Mouse (Mus musculus) neural tube, embryonic 10.5 days (tissue): ENCODE results near the gene Tomm40l.

Experiments used
- DNase-seq: peaks from one replicate; pipeline ENCODE4 v3.0.0-alpha.2; 2017; ENCODE audit warnings: low spot score; ENCODE audit errors: extremely low spot score

The Tomm40l gene

DNA sequence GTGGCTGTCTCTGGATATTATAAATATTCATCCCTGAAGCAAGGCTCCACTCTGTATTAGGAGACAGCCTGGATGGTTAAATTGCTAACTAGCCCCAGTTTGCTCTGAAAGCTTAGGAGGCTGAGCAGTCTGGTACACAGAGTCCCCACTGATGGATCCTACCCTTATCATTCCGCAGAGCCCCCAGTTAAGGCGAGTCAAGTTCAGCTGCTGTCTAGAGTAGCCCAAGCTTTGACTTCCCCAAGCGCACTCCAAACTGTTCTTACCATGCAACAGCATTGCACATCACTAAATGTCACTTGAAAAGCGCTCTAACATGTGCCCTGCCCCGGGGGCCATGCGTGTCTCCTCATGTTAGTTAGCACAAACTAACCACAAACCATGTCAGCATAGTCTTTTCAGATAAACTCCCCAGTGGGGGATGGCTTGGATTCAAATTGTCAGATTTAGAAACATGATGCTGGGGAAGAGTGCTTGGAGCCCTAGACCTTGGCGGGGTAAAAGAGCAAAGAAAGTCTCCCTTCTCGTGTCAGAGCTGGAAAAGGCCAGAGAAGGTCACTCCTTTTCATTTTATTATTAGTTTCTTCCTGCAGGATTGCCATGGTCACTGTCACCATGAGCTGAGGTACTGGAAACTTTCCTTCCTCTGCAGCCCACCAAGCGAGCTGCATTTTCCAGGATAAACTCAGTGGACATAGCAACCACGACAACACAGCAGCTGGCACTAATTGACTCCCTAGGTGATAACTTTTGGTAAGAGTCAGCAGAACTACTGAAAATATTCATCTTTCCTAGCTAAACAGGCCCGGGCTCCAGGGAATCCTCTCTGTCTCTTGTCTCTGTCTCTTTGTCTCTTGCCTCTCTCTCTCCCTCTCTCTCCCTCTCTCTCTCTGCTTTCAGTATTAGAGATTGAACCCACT is 28.1 kb downstream of the Tomm40l start:
- peak; percentile 37 for DNase-seq

DNA sequence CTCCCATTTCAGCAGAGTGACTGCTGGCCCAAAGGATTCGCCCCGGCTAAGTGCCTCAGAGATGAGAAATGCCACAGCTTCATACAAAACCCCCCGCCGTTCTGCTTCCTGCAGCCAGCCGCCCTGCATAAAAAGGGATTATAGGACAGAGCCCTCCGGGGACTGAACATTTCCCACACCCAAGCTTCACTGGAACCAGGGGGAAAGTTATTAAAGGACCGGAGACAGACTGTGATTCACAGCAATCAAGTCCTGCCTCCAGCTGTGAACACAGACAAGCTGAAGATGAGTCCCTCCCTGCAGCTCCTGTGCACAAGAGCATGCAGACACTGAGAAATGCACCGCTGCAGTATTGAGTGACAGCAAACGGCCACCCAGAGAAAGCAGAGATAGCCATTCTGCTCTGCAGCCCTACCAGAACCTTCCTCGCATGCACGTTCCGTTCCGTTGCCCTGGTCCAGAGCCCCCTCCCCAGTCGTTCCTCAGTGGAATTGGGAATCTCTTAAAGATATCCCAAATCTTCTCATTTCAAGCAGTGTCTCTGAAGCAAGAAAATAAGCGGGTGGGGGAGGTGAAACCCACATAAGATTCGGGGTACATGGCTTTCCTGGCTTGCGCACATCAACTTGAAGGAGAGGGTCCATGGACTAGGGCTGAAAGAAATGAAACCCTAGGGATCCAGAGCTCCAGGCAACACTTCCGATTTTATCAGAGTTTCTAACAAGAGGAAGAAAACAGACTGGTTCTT is 29.0 kb downstream of the Tomm40l start:
- DNase-seq: peak; percentile 52

DNA sequence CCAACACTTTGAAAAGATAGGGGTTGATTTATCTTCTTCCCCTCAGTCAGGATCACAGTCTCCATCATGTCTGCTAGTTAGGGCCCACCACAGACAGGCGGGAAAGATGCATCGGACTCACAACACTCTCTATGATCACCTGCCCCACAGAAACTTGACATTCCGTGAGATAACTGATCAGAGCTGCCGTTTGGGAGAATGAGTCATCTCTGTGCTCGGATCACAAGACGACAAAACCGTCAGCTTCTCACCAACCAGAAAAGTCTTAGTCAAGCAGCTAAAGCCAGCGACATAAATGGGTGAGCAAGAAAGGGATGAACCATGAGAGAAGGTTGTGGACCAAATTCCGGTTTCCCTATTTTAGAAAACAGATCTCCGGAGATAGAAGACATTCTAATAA is 30.0 kb downstream of the Tomm40l start:
- DNase-seq: no peak

DNA sequence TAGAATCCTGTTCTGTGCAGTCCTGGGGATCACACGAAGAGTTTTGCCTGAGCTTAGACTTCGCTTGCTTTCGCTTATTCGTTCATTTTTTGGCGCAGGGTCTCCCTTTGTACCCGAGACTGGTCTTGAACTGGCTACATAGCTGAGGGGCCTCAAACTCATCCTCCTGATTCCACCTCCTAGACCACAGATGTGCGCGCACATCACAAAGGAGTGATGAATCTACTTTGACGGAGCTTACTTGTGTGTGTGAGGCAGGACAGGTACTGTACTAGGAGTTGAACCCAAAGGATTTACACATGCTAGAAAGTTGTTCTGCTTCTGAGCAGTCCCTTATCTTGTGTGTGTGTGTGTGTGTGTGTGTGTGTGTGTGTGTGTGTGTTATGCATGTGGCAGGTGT is 31.5 kb downstream of the Tomm40l start:
- no peak for DNase-seq

DNA sequence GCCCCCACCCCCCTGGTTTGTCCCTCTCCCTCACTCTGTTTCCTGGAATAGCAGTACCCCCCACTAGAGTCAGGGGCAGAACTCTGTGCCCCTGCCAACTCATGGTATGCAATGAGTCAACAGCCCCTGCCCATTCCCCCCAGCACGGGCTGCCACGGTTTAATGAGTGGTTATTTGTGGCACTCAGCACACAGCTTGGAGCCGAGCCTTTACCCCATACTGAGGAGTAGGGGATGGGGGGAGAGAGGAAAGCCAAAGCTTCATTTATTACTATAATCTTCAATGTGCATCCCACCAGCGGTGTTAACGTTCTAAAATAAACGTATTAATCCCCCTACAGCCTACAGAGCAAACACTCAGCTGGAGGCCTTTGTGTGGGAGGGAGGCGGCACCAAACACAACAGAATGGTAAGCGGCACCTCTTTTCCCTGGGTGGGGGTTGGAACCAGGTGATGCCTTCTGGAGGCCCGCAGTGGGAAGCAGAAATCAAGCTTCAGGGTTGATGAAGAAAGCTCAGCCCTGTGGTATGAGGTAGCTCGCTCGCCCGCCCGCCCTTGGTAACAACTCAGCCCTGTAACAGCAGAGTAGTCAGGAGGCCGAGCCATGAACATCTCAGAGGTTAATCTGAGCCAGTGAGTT is 32.7 kb downstream of the Tomm40l start:
- DNase-seq: no peak

DNA sequence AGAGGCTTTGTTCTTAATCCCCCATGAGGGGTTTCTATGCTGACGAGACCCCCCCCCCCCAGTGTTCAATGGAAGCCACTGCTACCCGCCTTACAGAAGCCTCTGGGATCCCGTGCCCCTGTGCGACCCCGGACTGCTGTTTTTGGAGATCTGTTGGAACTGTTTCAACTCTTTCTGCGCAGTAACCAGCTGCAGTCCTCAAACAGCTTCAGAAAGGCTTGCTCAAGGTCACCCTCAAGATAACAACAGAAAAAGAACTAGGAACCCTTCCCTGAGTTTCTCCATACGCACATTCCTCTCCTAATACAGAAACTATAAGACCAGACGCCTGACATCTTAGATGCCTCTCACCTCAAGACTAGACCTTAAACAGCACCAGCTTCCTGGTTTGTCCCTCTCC is 33.3 kb downstream of the Tomm40l start:
- DNase-seq: no peak

DNA sequence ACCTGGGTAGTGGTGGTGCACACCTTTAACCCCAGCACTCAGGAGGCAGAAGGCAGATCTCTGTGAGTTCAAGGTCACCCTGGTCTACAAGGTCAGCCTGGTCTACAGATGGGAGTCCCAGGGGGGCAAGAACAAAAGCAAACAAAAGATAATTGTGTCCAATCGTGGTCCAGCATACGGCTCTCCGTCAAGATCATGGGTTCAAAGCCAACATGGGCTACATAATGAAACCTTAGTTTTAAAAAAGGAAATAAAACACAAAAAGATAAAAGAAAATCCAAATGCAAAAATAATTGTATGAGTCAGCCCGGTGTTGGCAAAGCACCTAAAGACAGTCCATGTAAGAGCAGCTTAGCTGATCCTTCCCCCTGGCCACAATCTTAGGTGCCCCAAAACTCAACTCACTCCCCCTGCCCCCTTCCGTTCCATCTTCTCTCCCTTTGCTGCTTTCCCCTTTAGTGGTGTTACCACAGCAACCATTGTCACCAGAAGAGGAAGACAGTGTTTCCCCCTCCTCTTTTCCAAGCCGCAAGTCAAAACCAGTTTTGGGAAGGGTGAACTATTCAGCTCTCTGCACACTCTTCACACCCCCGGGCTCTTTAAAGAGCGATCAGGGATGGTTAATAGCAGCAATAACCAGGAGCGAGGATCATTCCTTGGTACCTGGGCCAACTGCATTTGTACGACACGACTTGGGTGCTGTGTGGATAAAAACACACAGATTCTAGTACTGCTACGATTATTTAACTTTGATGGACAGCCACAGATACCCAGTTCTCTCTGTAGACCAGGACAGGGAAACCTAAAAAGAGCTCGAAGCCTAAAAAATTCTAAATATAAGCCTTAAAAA is 34.2 kb downstream of the Tomm40l start:
- no peak for DNase-seq

DNA sequence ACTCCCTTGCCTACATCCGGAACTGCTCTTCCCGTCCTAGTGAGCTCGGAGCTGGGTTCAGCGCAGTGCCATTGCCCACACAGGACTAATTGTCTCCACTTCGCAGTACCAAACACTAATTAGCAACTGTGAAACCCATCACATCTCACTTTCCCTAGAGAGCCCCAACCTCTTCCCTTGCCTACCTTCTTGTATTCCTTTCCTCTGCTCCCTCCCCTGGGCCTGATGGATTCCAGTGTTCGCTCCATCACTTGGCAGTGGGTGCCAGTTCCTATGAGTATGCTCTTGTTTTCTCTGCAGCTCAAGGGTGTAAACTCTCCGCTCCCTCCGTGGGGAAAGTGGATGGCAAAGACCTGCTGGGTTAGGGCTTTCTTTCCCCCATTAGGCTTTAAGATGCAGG is 36.7 kb downstream of the Tomm40l start:
- DNase-seq: no peak

DNA sequence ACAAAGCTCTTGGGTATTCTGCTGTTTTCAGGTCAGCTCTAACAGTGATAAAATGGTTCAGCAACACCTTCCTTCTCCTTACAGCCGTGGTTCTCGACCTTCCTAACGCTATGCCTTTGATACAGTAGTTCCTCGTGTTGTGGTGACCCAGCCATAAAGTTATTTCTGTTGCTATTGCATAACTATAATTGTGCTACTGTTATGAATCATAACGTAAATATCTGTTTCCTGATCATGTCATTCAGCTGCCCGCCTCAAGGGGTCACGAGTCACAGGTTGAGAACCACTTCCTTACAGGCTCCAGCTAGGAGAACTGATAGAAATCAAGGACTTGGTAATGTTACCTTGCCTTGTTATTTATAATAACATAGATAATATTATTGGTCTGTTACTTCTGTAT is 38.0 kb downstream of the Tomm40l start:
- DNase-seq: no peak

DNA sequence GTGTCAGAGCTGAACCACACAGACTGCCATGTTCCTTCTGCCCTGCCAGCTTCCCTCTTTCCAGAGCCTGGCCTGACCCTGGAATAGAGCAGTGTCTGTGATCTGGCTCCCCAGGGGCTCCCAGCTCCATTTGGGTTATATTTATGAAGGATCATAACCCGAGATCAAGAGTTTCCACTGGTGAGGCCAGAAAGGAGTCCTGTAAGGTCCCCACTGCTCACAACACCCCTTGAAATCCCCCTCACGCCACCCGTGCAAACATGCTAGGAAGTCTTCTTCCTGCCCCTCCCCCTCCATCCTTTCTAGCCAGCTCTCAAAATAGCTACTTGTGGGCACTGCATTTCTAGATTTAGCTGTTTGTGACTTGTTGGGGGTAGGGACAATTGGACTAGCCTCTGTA is 38.7 kb downstream of the Tomm40l start:
- DNase-seq: no peak

DNA sequence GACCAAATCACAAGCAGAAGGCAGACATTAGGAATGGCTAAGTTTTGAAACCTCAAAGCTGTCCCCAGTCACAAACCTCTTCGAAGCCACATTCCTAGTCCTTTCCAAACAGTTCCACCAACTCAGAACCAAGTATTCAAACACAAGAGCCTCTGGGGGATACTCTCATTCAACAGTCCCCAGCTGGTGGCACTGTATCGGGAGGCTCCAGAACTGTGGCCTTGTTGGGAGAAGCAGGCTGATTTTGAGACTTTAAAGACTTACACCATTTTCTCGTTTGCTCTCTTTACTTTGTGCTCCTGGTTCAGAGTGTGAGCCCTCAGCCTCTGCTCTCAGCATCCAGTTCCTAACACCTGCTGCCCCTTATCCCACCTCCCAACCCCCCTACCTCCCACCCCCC is 39.3 kb downstream of the Tomm40l start:
- no peak for DNase-seq

DNA sequence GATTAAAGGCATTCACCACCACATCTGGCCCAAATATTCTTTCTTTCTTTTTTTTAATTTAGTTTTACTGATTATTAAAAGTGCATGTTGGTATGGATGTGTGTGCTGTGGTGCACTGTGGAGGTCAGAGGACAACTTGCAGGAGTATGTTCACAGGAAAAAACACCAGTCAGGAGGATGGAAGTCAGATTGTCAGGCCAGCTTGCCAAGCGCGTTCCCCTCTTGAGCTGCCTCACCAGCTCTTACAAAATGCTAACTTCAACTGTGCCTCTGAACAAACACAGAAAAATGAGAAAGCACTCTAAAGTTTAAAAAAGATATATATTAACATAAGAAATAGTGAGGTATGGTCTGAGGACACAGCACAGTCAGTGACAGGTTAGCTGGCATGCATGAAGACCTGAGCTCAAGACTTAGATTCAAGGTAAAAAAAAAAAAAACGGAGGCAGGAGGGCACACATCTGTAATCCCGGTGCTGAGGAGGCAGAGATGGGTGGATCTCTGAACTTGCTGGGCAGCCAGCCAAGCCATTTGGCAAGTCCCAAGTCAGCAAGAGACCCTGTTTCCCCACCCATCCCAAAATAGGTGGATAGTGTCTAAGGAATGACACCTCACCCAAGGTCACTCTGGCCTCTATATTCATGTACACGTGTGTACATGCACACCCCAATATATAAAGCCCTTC is 42.7 kb downstream of the Tomm40l start:
- DNase-seq: no peak

DNA sequence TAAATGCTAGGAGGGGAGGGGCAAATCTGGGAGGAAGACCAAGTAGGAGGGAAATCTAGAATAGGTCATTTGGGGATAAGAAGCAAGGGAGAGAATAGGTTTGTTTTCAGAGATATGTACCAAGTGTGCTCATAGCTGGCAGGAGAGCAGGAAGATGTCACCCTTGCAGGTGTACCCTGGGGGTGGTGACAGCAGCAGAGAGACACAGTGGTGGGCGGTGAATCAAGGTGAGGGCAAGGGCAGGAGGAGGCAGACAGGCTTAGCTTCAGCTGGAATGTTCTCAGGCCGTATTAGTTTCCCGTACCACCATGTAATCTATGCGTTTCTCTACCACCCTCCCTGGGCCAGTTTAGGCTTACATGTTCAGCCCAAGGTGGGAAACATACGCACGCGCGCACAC is 49.5 kb downstream of the Tomm40l start:
- no peak for DNase-seq

DNA sequence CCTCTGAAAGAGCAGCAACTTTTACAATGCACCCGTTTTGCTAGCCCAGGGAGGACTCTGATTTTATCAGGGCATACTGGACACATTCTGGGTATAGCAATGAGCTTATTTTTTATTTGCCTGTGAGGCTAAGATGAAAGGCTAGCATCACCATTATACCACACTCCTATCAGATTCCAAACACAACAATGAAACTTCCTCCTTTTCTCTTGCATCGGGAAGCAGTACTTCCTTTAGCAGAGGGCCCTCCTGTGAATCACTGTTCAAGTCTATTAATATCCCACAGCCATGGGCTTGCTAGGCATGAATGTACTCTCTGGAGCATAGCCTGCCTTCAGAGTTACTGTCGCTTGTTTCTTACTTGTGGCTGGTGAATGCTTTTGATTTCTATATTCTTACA is 51.2 kb downstream of the Tomm40l start:
- no peak for DNase-seq

DNA sequence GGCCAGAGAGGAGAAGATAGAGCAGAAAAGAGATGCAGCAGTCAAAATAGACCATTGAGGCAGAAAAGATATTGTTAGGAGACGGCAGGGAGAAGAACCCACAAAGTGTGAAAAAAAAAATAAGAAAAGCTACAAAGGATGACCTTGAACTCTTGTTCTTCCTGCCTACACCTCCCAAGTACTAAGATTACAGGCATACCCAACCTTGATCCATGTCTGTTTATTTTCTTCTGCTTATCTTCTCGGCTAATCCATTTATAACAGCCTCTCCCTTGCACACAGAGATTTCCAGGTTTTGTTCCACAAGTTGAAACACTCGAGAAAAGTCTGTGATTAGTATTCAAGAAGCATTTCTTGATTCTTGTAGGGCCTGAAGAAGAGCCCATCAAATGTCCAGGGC is 52.4 kb downstream of the Tomm40l start:
- no peak for DNase-seq

DNA sequence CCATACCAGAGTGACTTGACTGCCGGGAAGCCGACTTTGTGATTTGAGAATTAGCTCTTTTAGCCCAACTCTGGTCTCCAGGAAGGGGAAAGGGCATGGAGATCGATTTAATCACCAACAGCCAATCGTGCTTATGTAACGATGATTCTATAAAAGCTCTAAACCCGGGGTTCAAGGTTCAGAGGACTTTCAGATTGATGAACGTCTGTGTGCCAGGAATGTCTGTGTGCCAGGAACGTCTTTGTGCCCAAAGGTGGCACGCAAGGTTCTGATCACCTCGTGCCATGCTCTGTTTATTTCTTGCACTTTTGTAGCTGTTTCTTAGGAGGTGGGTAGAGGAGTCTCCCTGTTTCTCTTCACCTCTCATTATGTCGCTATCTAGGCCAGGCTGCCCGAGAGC is 53.4 kb downstream of the Tomm40l start:
- no peak for DNase-seq
